28 mouse cellular contexts compared by ENCODE assay signal in the genomic region with DNA sequence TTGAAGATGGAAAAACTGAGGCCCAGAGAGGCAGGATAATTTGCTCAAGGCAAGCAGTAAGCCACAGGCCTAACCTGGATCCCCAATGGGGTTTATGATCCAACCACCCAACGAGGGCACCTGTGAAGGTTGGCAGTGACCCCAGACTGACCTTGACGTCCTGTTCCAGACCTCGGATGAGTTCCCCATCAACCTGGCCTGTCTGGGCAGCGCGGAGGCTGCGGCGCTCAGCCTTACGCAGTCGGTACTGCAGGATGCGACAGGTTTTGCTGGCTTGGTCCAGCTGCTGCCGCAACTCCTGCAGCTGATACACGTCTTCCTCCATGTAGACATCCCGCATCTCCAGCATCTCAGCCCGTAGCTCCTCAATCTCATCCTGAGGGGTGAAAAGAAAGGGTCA. TPM values are rescaled to one million over a fixed set of nuclear protein-coding genes. Genes with fewer than 3 reads are reported as not detected.
A peak's percentile ranks its signal among the peaks of the same experiment; 100 is the strongest.
DNase-seq lines count a peak whose midpoint lies in the region; ATAC-seq and TF ChIP-seq lines count a peak whose summit lies in the region.
"Had no signal": no experiment of that assay in that cellular context is flagged by ENCODE, and none has a peak within 500 bp of the region (broad histone marks: within the 10 kb centered on the region; RNA-seq: fewer than 3 reads in every experiment).

No protein-coding gene starts in this region.

- no peaks in the 10 kb centered on the region for H3K9me3 ChIP-seq in embryonic facial prominence, embryonic 12.5 days
- H3K9me3 ChIP-seq in embryonic facial prominence, embryonic 10.5 days: no peaks in the 10 kb centered on the region
- H3K9me3 ChIP-seq in kidney, embryonic 15.5 days (replicated peaks): no peaks in the 10 kb centered on the region
- H3K9me3 ChIP-seq in kidney, embryonic 14.5 days (ENCODE audit: control insufficient read depth, low read length): no peaks in the 10 kb centered on the region
- no peaks in the 10 kb centered on the region for H3K9me3 ChIP-seq in ES-E14 (ENCODE audit: control insufficient read depth, insufficient read depth, low read depth, low read length)
- H3K9me3 ChIP-seq: forebrain, embryonic 12.5 days; heart, embryonic 10.5 days; limb, embryonic 12.5 days; liver, embryonic 12.5 days; midbrain, embryonic 10.5 days; neural tube, embryonic 15.5 days; stomach, embryonic 15.5 days had no signal

- H3K4me3 ChIP-seq in embryonic facial prominence, embryonic 12.5 days: no peak overlapping the region
- H3K4me3 ChIP-seq in embryonic facial prominence, embryonic 10.5 days: no peak overlapping the region
- H3K4me3 ChIP-seq in kidney, embryonic 15.5 days (replicated peaks): no peak overlapping the region
- no peak overlapping the region for H3K4me3 ChIP-seq in kidney, embryonic 14.5 days (ENCODE audit: low read length)
- H3K4me3 ChIP-seq in ES-E14 (ENCODE audit: insufficient read depth in 1 of 2, low read depth in 1 of 2, low read length in 2 of 2, poor library complexity in 1 of 2, severe bottlenecking in 1 of 2): no peak overlapping the region
- H3K4me3 ChIP-seq: forebrain, embryonic 12.5 days; gastrocnemius, adult 2 months; heart, embryonic 10.5 days; limb, embryonic 12.5 days; liver, embryonic 12.5 days; midbrain, embryonic 10.5 days; neural tube, embryonic 15.5 days; stomach, embryonic 15.5 days had no signal

- H3K9ac ChIP-seq in embryonic facial prominence, embryonic 12.5 days: no peak overlapping the region
- H3K9ac ChIP-seq in kidney, embryonic 15.5 days: no peak overlapping the region
- no peak overlapping the region for H3K9ac ChIP-seq in kidney, embryonic 14.5 days (ENCODE audit: low read depth, low read length)
- H3K9ac ChIP-seq in ES-E14 (ENCODE audit: insufficient read depth, low read depth, low read length, poor library complexity, severe bottlenecking): 0 out of 2 replicates have a peak overlapping the region, but pooled peaks have one; percentile 4
- H3K9ac ChIP-seq: limb, embryonic 12.5 days; liver, embryonic 12.5 days; neural tube, embryonic 15.5 days; stomach, embryonic 15.5 days had no signal

- WGBS in embryonic facial prominence, embryonic 12.5 days: 92% methylated on average over 14 of the region's 14 CpGs
- WGBS in embryonic facial prominence, embryonic 10.5 days: 95% methylated on average over 14 of the region's 14 CpGs
- 86% methylated on average over 14 of the region's 14 CpGs for WGBS in kidney, embryonic 15.5 days
- WGBS in kidney, embryonic 14.5 days: 87% methylated on average over 14 of the region's 14 CpGs

- ATAC-seq in embryonic facial prominence, embryonic 12.5 days (ENCODE audit: insufficient number of reproducible peaks, insufficient read depth, low FRiP score, low TSS enrichment): no peak
- no peak for ATAC-seq in kidney, embryonic 15.5 days (replicated peaks; ENCODE audit: low FRiP score)
- no peak for ATAC-seq in kidney, embryonic 14.5 days (ENCODE audit: low FRiP score, low TSS enrichment)
- ATAC-seq: liver, embryonic 12.5 days had no signal

- no peak overlapping the region for H3K4me2 ChIP-seq in embryonic facial prominence, embryonic 12.5 days (replicated peaks)
- H3K4me2 ChIP-seq in kidney, embryonic 15.5 days: no peak overlapping the region
- H3K4me2 ChIP-seq in kidney, embryonic 14.5 days (replicated peaks; ENCODE audit: low read depth, low read length): no peak overlapping the region
- H3K4me2 ChIP-seq: forebrain, embryonic 12.5 days; limb, embryonic 12.5 days; liver, embryonic 12.5 days; neural tube, embryonic 15.5 days; stomach, embryonic 15.5 days had no signal

- in situ Hi-C loops in ES-E14 (cut with MboI; ENCODE audit: low sequenced_read_pairs in 2 of 2, unreplicated experiment in 2 of 2): no loop called here

- peak overlapping the region; percentile 85; the same call in 1 of the 2 replicates for H3K27ac ChIP-seq in embryonic facial prominence, embryonic 12.5 days
- H3K27ac ChIP-seq in embryonic facial prominence, embryonic 10.5 days (replicated peaks): no peak overlapping the region
- H3K27ac ChIP-seq in kidney, embryonic 15.5 days: peak overlapping the region; percentile 91; the same call in 1 of the 2 replicates
- no peak overlapping the region for H3K27ac ChIP-seq in kidney, embryonic 14.5 days (ENCODE audit: low read depth, low read length)
- no peak overlapping the region for H3K27ac ChIP-seq in ES-E14 (ENCODE audit: insufficient read depth, low read depth, low read length, poor library complexity, severe bottlenecking)
- H3K27ac ChIP-seq: liver, embryonic 12.5 days had no signal

- peaks cover 30% of the 10 kb centered on the region for H3K36me3 ChIP-seq in embryonic facial prominence, embryonic 12.5 days
- peaks cover 83% of the 10 kb centered on the region for H3K36me3 ChIP-seq in embryonic facial prominence, embryonic 10.5 days (replicated peaks)
- peaks cover 41% of the 10 kb centered on the region for H3K36me3 ChIP-seq in kidney, embryonic 15.5 days
- H3K36me3 ChIP-seq in kidney, embryonic 14.5 days (ENCODE audit: control insufficient read depth, insufficient read depth, low read length): peaks cover 32% of the 10 kb centered on the region
- H3K36me3 ChIP-seq in ES-E14 (ENCODE audit: control insufficient read depth, insufficient read depth, low read length, poor library complexity, severe bottlenecking): no peaks in the 10 kb centered on the region

- peaks cover 33% of the 10 kb centered on the region for H3K4me1 ChIP-seq in embryonic facial prominence, embryonic 12.5 days
- H3K4me1 ChIP-seq in embryonic facial prominence, embryonic 10.5 days: peaks cover 55% of the 10 kb centered on the region
- H3K4me1 ChIP-seq in kidney, embryonic 15.5 days: peaks cover 55% of the 10 kb centered on the region
- peaks cover 26% of the 10 kb centered on the region for H3K4me1 ChIP-seq in kidney, embryonic 14.5 days (ENCODE audit: control insufficient read depth, insufficient read depth, low read length)
- peaks cover 2 to 17% of the 10 kb centered on the region in 2 experiments; a peak in 2 of 4 replicates for H3K4me1 ChIP-seq in ES-E14 (ENCODE audit: control insufficient read depth in 2 of 2, insufficient read depth in 2 of 2, low read length in 2 of 2, poor library complexity in 1 of 2)

- H3K27me3 ChIP-seq in embryonic facial prominence, embryonic 12.5 days: no peaks in the 10 kb centered on the region
- no peaks in the 10 kb centered on the region for H3K27me3 ChIP-seq in embryonic facial prominence, embryonic 10.5 days (replicated peaks; ENCODE audit: low read depth, poor library complexity, severe bottlenecking)
- no peaks in the 10 kb centered on the region for H3K27me3 ChIP-seq in kidney, embryonic 15.5 days
- H3K27me3 ChIP-seq in kidney, embryonic 14.5 days (ENCODE audit: control insufficient read depth, insufficient read depth, low read length): no peaks in the 10 kb centered on the region
- H3K27me3 ChIP-seq: CH12.LX; forebrain, embryonic 12.5 days; limb, embryonic 12.5 days; liver, embryonic 12.5 days; neural tube, embryonic 15.5 days; stomach, embryonic 15.5 days had no signal

- no peak for DNase-seq in embryonic facial prominence, embryonic 10.5 days (ENCODE audit: low spot score)
- DNase-seq in ES-E14 (ENCODE audit: low read depth, low spot score): no peak
- peak; percentile 58 to 62 for DNase-seq in cerebellum, postnatal 14 days
- no peak for DNase-seq in kidney, postnatal 14 days
- DNase-seq: adrenal gland, postnatal 14 days; B cell, adult 2 months; gastrocnemius, adult 2 months; lung, adult 18-20 months; lung, postnatal 10 days; thymus, adult 2 months had no signal

TF ChIP-seq in ES-E14, 5 proteins besides CTCF, POLR2A, EP300 and RAD21:
- TF ChIP-seq ZC3H11A (IDR thresholded peaks at IDR 0.05; ENCODE audit: borderline replicate concordance, low read depth, low read length) (no peak), CHD2 (IDR thresholded peaks at IDR 0.05; ENCODE audit: low read depth, low read length) (no peak), MAFK (IDR thresholded peaks at IDR 0.05; ENCODE audit: insufficient read depth, low read depth, low read length) (no peak), HCFC1 (IDR thresholded peaks at IDR 0.05; ENCODE audit: borderline replicate concordance, insufficient read depth, low read length) (no peak), ZNF384 (IDR thresholded peaks at IDR 0.05; ENCODE audit: low read depth, low read length) (no peak)
TF ChIP-seq in ES-E14: peak in this region for 0.

RNA-seq across cellular contexts. Expression of gene Soga1, which starts 19.0 kb away (rescaled TPM):
- polyA plus RNA-seq in embryonic facial prominence, embryonic 12.5 days (2016; fragmentation: Nextera tagmentation; extraction: Ambion mirVana): 5.7 and 7.8 TPM in 2 replicates
- 4.5 and 4.7 TPM in 2 replicates for polyA plus RNA-seq in embryonic facial prominence, embryonic 10.5 days (2016; fragmentation: Nextera tagmentation; extraction: Ambion mirVana)
- polyA plus RNA-seq in kidney, embryonic 15.5 days (2015; fragmentation: Nextera tagmentation; extraction: Ambion mirVana): 3.5 and 4.2 TPM in 2 replicates
- 6.3 and 6.4 TPM in 2 replicates for polyA plus RNA-seq in kidney, embryonic 14.5 days (2014; fragmentation: Nextera tagmentation; extraction: Ambion mirVana)
- total RNA-seq in ES-E14 (2012; rRNA removed): 11.8 and 12.8 TPM in 2 replicates

RNA-seq across cellular contexts. Expression of gene Tldc2, which starts 26.8 kb away (rescaled TPM):
- polyA plus RNA-seq in embryonic facial prominence, embryonic 12.5 days (2016; fragmentation: Nextera tagmentation; extraction: Ambion mirVana): not detected in 2 replicates
- polyA plus RNA-seq in embryonic facial prominence, embryonic 10.5 days (2016; fragmentation: Nextera tagmentation; extraction: Ambion mirVana): not detected in 2 replicates
- polyA plus RNA-seq in kidney, embryonic 15.5 days (2015; fragmentation: Nextera tagmentation; extraction: Ambion mirVana): 0.27 TPM in 1 of 2 replicates, not detected in the other
- polyA plus RNA-seq in kidney, embryonic 14.5 days (2014; fragmentation: Nextera tagmentation; extraction: Ambion mirVana): 0.38 TPM in 1 of 2 replicates, not detected in the other
- not detected in 2 replicates for total RNA-seq in ES-E14 (2012; rRNA removed)
- total RNA-seq: adrenal gland, postnatal 14 days; CH12.LX; gastrocnemius, adult 2 months; gastrocnemius, postnatal 4 days; layer of hippocampus, postnatal 10 days; midbrain, postnatal 0 days had no signal
- polyA plus RNA-seq: brain, embryonic 14.5 days; forebrain, embryonic 12.5 days; heart, embryonic 10.5 days; heart, postnatal 0 days; hindbrain, embryonic 11.5 days; intestine, postnatal 0 days; limb, embryonic 12.5 days; midbrain, embryonic 10.5 days; midbrain, postnatal 0 days; neural tube, embryonic 15.5 days; stomach, embryonic 15.5 days; thymus, adult 2 months had no signal

RNA-seq across cellular contexts. Expression of gene Dsn1, which starts 53.1 kb away (rescaled TPM):
- 45.1 and 49.6 TPM in 2 replicates for polyA plus RNA-seq in embryonic facial prominence, embryonic 12.5 days (2016; fragmentation: Nextera tagmentation; extraction: Ambion mirVana)
- polyA plus RNA-seq in embryonic facial prominence, embryonic 10.5 days (2016; fragmentation: Nextera tagmentation; extraction: Ambion mirVana): 51.7 and 53.8 TPM in 2 replicates
- 37.6 and 39.6 TPM in 2 replicates for polyA plus RNA-seq in kidney, embryonic 15.5 days (2015; fragmentation: Nextera tagmentation; extraction: Ambion mirVana)
- polyA plus RNA-seq in kidney, embryonic 14.5 days (2014; fragmentation: Nextera tagmentation; extraction: Ambion mirVana): 30.8 and 43.8 TPM in 2 replicates
- 25.2 and 27.9 TPM in 2 replicates for total RNA-seq in ES-E14 (2012; rRNA removed)

Comparison
In these comparisons a context has a peak if more than half of its experiments do, and no peak if none do; other contexts are left out.
1. H3K27ac ChIP-seq: peak in embryonic facial prominence, embryonic 12.5 days (single experiment) and kidney, embryonic 15.5 days (single experiment); none in embryonic facial prominence, embryonic 10.5 days (single experiment), kidney, embryonic 14.5 days (single experiment) and ES-E14 (single experiment).
2. DNase-seq: peak in cerebellum, postnatal 14 days (2 of 2); none in embryonic facial prominence, embryonic 10.5 days (single experiment), ES-E14 (single experiment) and kidney, postnatal 14 days (single experiment).